Mouse (Mus musculus) 3T3-L1 (cell line): Measurements from ENCODE around the gene Pdk3.

ENCODE experiments used
- DNase-seq: peaks from one replicate; pipeline ENCODE4 v3.0.0-alpha.2; 2015; ENCODE audit warnings: low read depth, low spot score

Pdk3 gene

GRCm38 (mm10) chrX:93831561-93832336 is at the start of gene Pdk3:
Gene Pdk3, minus strand, starts transcription at chrX:93832201.
- peak; percentile 83 for DNase-seq

- DNase-seq = no peak
Observed at GRCm38 (mm10) chrX:93877634-93878016, 45.6 kb upstream of the Pdk3 start.

GRCm38 (mm10) chrX:93876981-93877633 is 45.1 kb upstream of the Pdk3 start:
- DNase-seq = no peak

GRCm38 (mm10) chrX:93863393-93863792 is 31.4 kb upstream of the Pdk3 start:
- no peak for DNase-seq

- DNase-seq = no peak
Observed at GRCm38 (mm10) chrX:93862525-93863086, 30.6 kb upstream of the Pdk3 start.

GRCm38 (mm10) chrX:93857756-93858155 is 25.8 kb upstream of the Pdk3 start:
- no peak for DNase-seq

GRCm38 (mm10) chrX:93832337-93832884 is 410 bp upstream of the Pdk3 start:
- DNase-seq = peak; percentile 2

GRCm38 (mm10) chrX:93825787-93826186 is 6.2 kb downstream of the Pdk3 start:
- peak; percentile 79 for DNase-seq

GRCm38 (mm10) chrX:93808040-93808439 is 24.0 kb downstream of the Pdk3 start:
- DNase-seq = peak; percentile 35

- peak; percentile 65 for DNase-seq
Observed at GRCm38 (mm10) chrX:93793168-93793567, 38.8 kb downstream of the Pdk3 start.

GRCm38 (mm10) chrX:93789562-93789961 is 42.4 kb downstream of the Pdk3 start:
- no peak for DNase-seq

GRCm38 (mm10) chrX:93760770-93761169 is 71.2 kb downstream of the Pdk3 start:
- no peak for DNase-seq

GRCm38 (mm10) chrX:93756867-93757455 is 75.0 kb downstream of the Pdk3 start:
- DNase-seq = peak; percentile 49

- DNase-seq = no peak
Observed at GRCm38 (mm10) chrX:93755210-93755842, 76.7 kb downstream of the Pdk3 start.

- DNase-seq = no peak
Observed at GRCm38 (mm10) chrX:93750566-93750965, 81.4 kb downstream of the Pdk3 start.

- DNase-seq = no peak
Observed at GRCm38 (mm10) chrX:93749165-93749564, 82.8 kb downstream of the Pdk3 start.

GRCm38 (mm10) chrX:93732975-93733748 is 98.8 kb downstream of the Pdk3 start:
- no peak for DNase-seq

- no peak for DNase-seq
Observed at GRCm38 (mm10) chrX:93732407-93732806, 99.6 kb downstream of the Pdk3 start.

GRCm38 (mm10) chrX:93730854-93731253 is 101.1 kb downstream of the Pdk3 start:
- peak; percentile 79 for DNase-seq

- DNase-seq = no peak
Observed at GRCm38 (mm10) chrX:93729529-93729928, 102.5 kb downstream of the Pdk3 start.
